Mouse (Mus musculus): ENCODE measurements around the gene Nrf1. TPM values are rescaled to one million over a fixed set of nuclear protein-coding genes. Genes with fewer than 3 reads are reported as not detected.

Nrf1 gene
- polyA plus RNA-seq, 1 experiment from 2014 or later = 69.9 TPM

DNA sequence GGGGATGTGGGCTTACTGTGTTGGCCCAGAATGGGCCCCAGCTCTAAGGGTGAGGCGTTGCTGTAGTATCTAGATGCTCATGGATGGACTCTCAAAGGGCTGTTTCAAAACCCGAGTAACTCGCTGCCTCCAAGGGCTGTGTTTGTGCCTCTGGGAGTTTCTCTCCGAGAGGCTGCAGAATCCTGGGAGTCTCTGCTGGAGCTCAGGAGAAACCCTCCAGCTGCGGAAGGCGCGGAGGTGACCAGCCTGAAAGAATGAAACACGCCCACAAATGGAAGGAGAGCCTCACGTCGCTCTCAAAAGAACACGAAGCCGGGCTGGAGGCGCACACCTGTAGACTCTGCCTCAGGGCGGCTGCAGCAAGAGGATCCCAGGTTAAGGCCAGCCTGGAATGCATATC is 129.5 kb downstream of the Nrf1 start:
- DNase-seq (ENCODE audit: low spot score) (peak; percentile 62), ATAC-seq (ENCODE audit: low FRiP score) (no peak)
- no peak overlapping the region for H3K27ac ChIP-seq (ENCODE audit: low read depth, low read length)
- no peak overlapping the region for H3K4me2 ChIP-seq (replicated peaks; ENCODE audit: low read depth, low read length)
- no peaks in the 10 kb centered on the region for H3K36me3 ChIP-seq (ENCODE audit: control insufficient read depth, insufficient read depth, low read length)
- H3K4me3 ChIP-seq (ENCODE audit: low read depth, low read length) = no peak overlapping the region
- 2% methylated on average over 14 of the region's 14 CpGs for WGBS
- H3K4me1 ChIP-seq (replicated peaks; ENCODE audit: control insufficient read depth, insufficient read depth, low read length) = peaks cover 19% of the 10 kb centered on the region
- peaks cover 91% of the 10 kb centered on the region for H3K27me3 ChIP-seq (ENCODE audit: control insufficient read depth, insufficient read depth, low read length)
- H3K9ac ChIP-seq (ENCODE audit: low read depth, low read length) = no peak overlapping the region
- H3K9me3 ChIP-seq (ENCODE audit: control insufficient read depth, low read length) = no peaks in the 10 kb centered on the region

DNA sequence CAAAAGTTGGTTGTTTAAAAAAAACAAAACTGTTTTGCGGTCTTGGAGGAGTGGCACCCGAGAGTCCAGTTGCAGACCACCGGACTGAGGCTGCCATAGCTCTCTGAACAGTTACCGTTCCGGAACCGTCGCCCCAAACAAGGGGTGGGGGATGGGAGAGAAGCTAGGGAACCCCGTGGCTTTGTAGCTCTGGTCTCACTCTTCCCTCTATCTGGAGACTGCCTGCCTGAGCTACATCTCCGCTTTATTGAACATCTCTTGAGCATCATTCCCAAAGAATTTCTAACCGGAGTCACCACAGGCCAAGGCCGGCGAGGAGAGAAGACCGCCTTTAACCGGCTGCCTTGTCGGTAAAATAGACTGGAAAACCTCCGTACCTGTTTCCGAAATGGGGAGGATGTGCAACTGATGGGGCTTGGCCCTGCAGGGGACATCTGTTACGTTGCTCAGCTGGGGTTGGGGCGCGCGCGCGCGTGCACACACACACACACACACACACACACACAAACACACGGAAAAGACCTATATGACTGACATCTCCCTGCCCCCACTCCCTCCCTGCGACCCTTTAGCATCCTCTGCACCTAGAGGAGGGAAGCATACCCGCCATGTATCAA is 130.3 kb downstream of the Nrf1 start:
- 2% methylated on average over 27 of the region's 27 CpGs for WGBS
- Histone ChIP-seq H3K9ac (ENCODE audit: low read depth, low read length) (no peak overlapping the region), H3K4me3 (ENCODE audit: low read depth, low read length) (no peak overlapping the region), H3K27ac (ENCODE audit: low read depth, low read length) (no peak overlapping the region), H3K36me3 (ENCODE audit: control insufficient read depth, insufficient read depth, low read length) (no peaks in the 10 kb centered on the region), H3K4me2 (replicated peaks; ENCODE audit: low read depth, low read length) (no peak overlapping the region), H3K27me3 (ENCODE audit: control insufficient read depth, insufficient read depth, low read length) (peaks cover 83% of the 10 kb centered on the region), H3K9me3 (ENCODE audit: control insufficient read depth, low read length) (no peaks in the 10 kb centered on the region), H3K4me1 (replicated peaks; ENCODE audit: control insufficient read depth, insufficient read depth, low read length) (peaks cover 16% of the 10 kb centered on the region)
- DNase-seq (ENCODE audit: low spot score) = peak; percentile 56
- ATAC-seq (ENCODE audit: low FRiP score) = no peak

DNA sequence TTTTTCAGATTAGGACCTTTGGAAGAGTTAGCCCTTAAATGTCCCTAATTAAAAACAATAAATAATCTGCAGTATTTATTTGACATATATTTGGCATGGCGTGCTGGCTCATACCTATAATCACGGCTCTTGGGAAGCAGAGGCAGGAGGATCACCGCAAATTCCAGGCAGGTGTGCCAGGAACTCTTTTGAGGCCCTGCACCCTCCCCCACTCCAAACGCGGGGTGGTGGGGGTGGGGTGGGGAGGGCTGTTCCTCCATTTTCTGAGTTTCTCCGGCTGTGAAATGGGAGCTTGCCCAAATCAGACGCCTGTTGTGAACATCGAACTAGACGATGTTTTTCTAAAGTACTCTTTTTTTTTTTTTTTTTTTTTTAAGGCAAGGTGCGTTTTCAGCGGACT is 131.3 kb downstream of the Nrf1 start:
- Histone ChIP-seq H3K36me3 (ENCODE audit: control insufficient read depth, insufficient read depth, low read length) (no peaks in the 10 kb centered on the region), H3K4me3 (ENCODE audit: low read depth, low read length) (no peak overlapping the region), H3K9ac (ENCODE audit: low read depth, low read length) (no peak overlapping the region), H3K4me2 (replicated peaks; ENCODE audit: low read depth, low read length) (no peak overlapping the region), H3K27me3 (ENCODE audit: control insufficient read depth, insufficient read depth, low read length) (peaks cover 73% of the 10 kb centered on the region), H3K9me3 (ENCODE audit: control insufficient read depth, low read length) (no peaks in the 10 kb centered on the region), H3K27ac (ENCODE audit: low read depth, low read length) (no peak overlapping the region), H3K4me1 (replicated peaks; ENCODE audit: control insufficient read depth, insufficient read depth, low read length) (peaks cover 13% of the 10 kb centered on the region)
- DNase-seq (ENCODE audit: low spot score) = no peak
- ATAC-seq (ENCODE audit: low FRiP score) = no peak
- 21% methylated on average over 11 of the region's 11 CpGs for WGBS

DNA sequence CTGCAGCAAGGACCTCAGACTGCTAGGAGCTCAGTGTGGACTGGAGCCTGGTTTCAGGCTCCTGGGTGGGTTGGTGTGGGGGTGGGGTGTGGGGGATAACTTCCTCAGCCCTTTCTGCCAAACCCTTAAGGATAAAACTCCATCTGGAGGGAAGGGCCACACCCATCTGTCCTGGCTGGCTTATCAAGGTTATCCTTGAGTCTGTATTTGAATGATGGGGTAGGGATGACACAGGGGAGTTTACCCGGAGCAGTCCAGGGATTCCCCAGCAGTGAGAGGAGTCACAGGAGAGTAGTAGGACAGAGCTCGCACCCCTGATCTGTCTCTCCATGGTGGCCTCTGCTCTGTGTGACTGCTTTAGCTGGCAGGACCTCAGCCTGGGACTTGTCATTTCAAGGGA is 132.5 kb downstream of the Nrf1 start:
- no peak overlapping the region for H3K27ac ChIP-seq (ENCODE audit: low read depth, low read length)
- 42% methylated on average over 2 of the region's 2 CpGs for WGBS
- H3K9ac ChIP-seq (ENCODE audit: low read depth, low read length) = no peak overlapping the region
- H3K9me3 ChIP-seq (ENCODE audit: control insufficient read depth, low read length) = no peaks in the 10 kb centered on the region
- no peaks in the 10 kb centered on the region for H3K36me3 ChIP-seq (ENCODE audit: control insufficient read depth, insufficient read depth, low read length)
- no peak for ATAC-seq (ENCODE audit: low FRiP score)
- no peak overlapping the region for H3K4me2 ChIP-seq (replicated peaks; ENCODE audit: low read depth, low read length)
- no peak overlapping the region for H3K4me3 ChIP-seq (ENCODE audit: low read depth, low read length)
- peaks cover 7% of the 10 kb centered on the region; the same call in 1 of the 2 replicates for H3K4me1 ChIP-seq (replicated peaks; ENCODE audit: control insufficient read depth, insufficient read depth, low read length)
- H3K27me3 ChIP-seq (ENCODE audit: control insufficient read depth, insufficient read depth, low read length) = peaks cover 61% of the 10 kb centered on the region
- no peak for DNase-seq (ENCODE audit: low spot score)

DNA sequence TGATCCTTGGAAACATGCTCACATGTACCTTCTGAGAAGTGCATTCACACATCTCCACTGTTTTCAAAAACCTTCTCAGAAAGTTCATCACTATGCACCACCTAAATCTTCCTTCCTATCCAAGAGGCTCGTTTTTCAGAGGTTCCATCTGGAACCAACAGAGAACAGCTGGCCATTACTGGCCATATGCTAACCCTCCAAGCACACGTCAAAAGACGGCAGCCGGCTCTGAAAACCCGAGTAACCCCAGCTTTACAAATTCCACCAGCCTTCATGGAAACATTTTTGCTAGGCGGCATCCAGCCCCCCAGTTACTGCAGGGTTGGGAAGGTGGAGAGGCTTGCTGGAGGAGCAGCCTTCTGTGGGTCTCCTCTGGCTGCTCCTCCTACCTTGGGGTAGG is 134.2 kb downstream of the Nrf1 start:
- Histone ChIP-seq H3K4me3 (ENCODE audit: low read depth, low read length) (no peak overlapping the region), H3K9me3 (ENCODE audit: control insufficient read depth, low read length) (no peaks in the 10 kb centered on the region), H3K4me1 (replicated peaks; ENCODE audit: control insufficient read depth, insufficient read depth, low read length) (0 out of 2 replicates have a peak, but pooled peaks cover 2% of the 10 kb centered on the region), H3K27me3 (ENCODE audit: control insufficient read depth, insufficient read depth, low read length) (peaks cover 45% of the 10 kb centered on the region), H3K9ac (ENCODE audit: low read depth, low read length) (no peak overlapping the region), H3K27ac (ENCODE audit: low read depth, low read length) (no peak overlapping the region), H3K4me2 (replicated peaks; ENCODE audit: low read depth, low read length) (no peak overlapping the region), H3K36me3 (ENCODE audit: control insufficient read depth, insufficient read depth, low read length) (no peaks in the 10 kb centered on the region)
- WGBS = 70% methylated on average over 6 of the region's 6 CpGs
- DNase-seq (ENCODE audit: low spot score) = no peak
- no peak for ATAC-seq (ENCODE audit: low FRiP score)

DNA sequence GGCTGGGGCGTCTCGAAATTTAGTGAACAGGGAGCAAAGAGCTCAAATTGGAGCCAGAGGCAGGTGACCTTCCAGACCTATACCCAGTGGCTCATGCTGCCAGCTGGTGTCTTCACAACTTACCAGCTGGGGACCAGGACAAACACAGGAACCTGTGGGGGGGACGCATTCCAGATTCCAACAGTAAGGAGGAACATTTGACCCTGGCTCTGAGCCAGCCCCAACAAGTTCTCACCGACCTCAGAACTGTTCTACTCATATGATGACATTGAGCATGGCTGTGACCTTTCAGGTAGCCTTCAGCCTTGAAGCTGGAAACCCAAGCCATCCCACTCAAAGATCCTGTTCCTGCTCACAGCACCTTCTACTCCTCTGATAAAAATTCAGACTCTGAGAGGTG is 135.8 kb downstream of the Nrf1 start:
- Histone ChIP-seq H3K9me3 (ENCODE audit: control insufficient read depth, low read length) (no peaks in the 10 kb centered on the region), H3K9ac (ENCODE audit: low read depth, low read length) (no peak overlapping the region), H3K27me3 (ENCODE audit: control insufficient read depth, insufficient read depth, low read length) (peaks cover 31% of the 10 kb centered on the region), H3K4me3 (ENCODE audit: low read depth, low read length) (no peak overlapping the region), H3K4me1 (replicated peaks; ENCODE audit: control insufficient read depth, insufficient read depth, low read length) (0 out of 2 replicates have a peak, but pooled peaks cover 2% of the 10 kb centered on the region), H3K4me2 (replicated peaks; ENCODE audit: low read depth, low read length) (no peak overlapping the region), H3K36me3 (ENCODE audit: control insufficient read depth, insufficient read depth, low read length) (no peaks in the 10 kb centered on the region), H3K27ac (ENCODE audit: low read depth, low read length) (no peak overlapping the region)
- no peak for DNase-seq (ENCODE audit: low spot score)
- WGBS = 78% methylated on average over 4 of the region's 4 CpGs
- no peak for ATAC-seq (ENCODE audit: low FRiP score)

DNA sequence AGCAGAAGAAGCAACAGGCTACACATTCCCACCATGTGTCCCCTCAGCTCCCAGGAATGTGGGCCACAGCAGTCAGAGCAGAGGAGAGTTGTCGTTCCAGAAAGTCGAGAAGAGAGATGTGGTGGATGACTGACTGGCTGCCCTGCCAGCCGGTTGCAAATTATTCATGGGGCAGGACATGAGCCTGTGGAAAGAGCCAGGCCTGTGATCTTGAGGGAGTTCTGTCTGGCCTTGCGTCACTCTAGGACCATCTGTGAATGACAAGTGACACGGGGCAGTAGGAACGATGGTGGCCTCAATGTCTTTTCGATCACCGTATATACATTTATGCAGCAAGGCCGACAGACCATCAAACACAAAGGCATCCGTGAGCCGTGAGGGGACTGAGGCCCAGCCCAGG is 147.9 kb downstream of the Nrf1 start:
- Histone ChIP-seq H3K36me3 (ENCODE audit: control insufficient read depth, insufficient read depth, low read length) (no peaks in the 10 kb centered on the region), H3K4me1 (replicated peaks; ENCODE audit: control insufficient read depth, insufficient read depth, low read length) (no peaks in the 10 kb centered on the region), H3K4me3 (ENCODE audit: low read depth, low read length) (no peak overlapping the region), H3K4me2 (replicated peaks; ENCODE audit: low read depth, low read length) (no peak overlapping the region), H3K27me3 (ENCODE audit: control insufficient read depth, insufficient read depth, low read length) (no peaks in the 10 kb centered on the region), H3K9ac (ENCODE audit: low read depth, low read length) (no peak overlapping the region), H3K27ac (ENCODE audit: low read depth, low read length) (no peak overlapping the region), H3K9me3 (ENCODE audit: control insufficient read depth, low read length) (no peaks in the 10 kb centered on the region)
- ATAC-seq (ENCODE audit: low FRiP score) (no peak), DNase-seq (ENCODE audit: low spot score) (no peak)
- WGBS = 81% methylated on average over 11 of the region's 11 CpGs

DNA sequence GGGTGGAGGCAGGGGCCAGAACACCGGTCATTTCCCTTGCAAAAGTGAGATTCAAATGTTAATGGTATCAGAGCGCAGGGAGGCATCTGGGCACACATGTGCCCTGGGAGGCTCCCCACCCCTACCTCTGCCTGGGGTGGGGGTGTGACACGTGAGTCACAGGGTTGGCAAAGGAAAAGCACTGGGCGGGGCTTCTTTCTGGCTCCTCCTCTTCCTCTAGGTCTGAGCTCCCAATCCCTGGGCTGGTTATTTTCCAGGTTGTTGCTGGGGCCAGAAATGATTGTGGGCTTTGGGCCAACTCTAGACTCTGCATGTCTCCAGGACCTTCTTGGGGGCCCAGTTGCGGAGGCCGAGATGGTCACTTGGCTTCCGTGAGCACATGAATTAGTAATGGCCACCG is 148.4 kb downstream of the Nrf1 start:
- H3K36me3 ChIP-seq (ENCODE audit: control insufficient read depth, insufficient read depth, low read length) = no peaks in the 10 kb centered on the region
- DNase-seq (ENCODE audit: low spot score) (no peak), ATAC-seq (ENCODE audit: low FRiP score) (no peak)
- WGBS = 80% methylated on average over 8 of the region's 8 CpGs
- no peaks in the 10 kb centered on the region for H3K9me3 ChIP-seq (ENCODE audit: control insufficient read depth, low read length)
- no peak overlapping the region for H3K9ac ChIP-seq (ENCODE audit: low read depth, low read length)
- H3K4me1 ChIP-seq (replicated peaks; ENCODE audit: control insufficient read depth, insufficient read depth, low read length) = no peaks in the 10 kb centered on the region
- H3K27me3 ChIP-seq (ENCODE audit: control insufficient read depth, insufficient read depth, low read length) = no peaks in the 10 kb centered on the region
- H3K4me3 ChIP-seq (ENCODE audit: low read depth, low read length) = no peak overlapping the region
- H3K4me2 ChIP-seq (replicated peaks; ENCODE audit: low read depth, low read length) = no peak overlapping the region
- H3K27ac ChIP-seq (ENCODE audit: low read depth, low read length) = no peak overlapping the region

All from hindbrain, embryonic 11.5 days (tissue).